In the genomic region with DNA sequence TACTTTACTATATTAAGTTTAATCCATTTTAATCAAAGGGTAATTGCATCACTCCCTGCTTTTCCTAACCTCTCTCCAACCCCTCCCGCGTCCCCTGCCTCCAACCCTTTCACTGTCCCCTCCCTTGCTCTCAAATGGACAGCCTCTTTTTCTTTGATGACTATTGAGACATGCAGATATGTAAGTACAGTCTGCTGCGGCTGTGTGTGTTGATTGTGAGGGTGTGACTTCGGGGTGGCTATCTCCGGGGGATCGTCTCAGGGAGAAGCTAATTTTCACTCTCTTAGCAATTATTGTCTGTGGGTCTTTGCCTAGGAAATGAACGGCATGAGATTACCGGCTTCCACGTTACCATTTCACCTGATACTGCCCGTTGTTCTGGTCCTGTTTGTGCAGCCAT, we compare ENCODE assay signal across 15 mouse cellular contexts. TPM values are rescaled to one million over a fixed set of nuclear protein-coding genes. Genes with fewer than 3 reads are reported as not detected.
"Had no signal": no experiment of that assay in that cellular context is flagged by ENCODE, and none has a peak within 500 bp of the region (broad histone marks: within the 10 kb centered on the region; RNA-seq: fewer than 3 reads in every experiment).

No protein-coding gene starts in this region.

- DNase-seq: lung, postnatal 14 days; right cerebral cortex, adult 18-20 months; right cerebral cortex, postnatal 25 days; thymus, adult 2 months; thymus, postnatal 25 days had no signal

- H3K27me3 ChIP-seq: lung, embryonic 15.5 days; megakaryocyte, embryonic 14.5 days; midbrain, embryonic 12.5 days; neural tube, embryonic 15.5 days had no signal

- H3K4me1 ChIP-seq: lung, embryonic 15.5 days; midbrain, embryonic 12.5 days; neural tube, embryonic 15.5 days had no signal

- H3K27ac ChIP-seq: limb, embryonic 13.5 days; lung, embryonic 15.5 days; macrophage; midbrain, embryonic 12.5 days; neural tube, embryonic 15.5 days had no signal

- H3K4me3 ChIP-seq: limb, embryonic 13.5 days; lung, embryonic 15.5 days; megakaryocyte, embryonic 14.5 days; midbrain, embryonic 12.5 days; neural tube, embryonic 15.5 days had no signal

- H3K36me3 ChIP-seq: limb, embryonic 13.5 days; lung, embryonic 15.5 days; midbrain, embryonic 12.5 days; neural tube, embryonic 15.5 days had no signal

- H3K9me3 ChIP-seq: limb, embryonic 13.5 days; lung, embryonic 15.5 days; megakaryocyte, embryonic 14.5 days; midbrain, embryonic 12.5 days; neural tube, embryonic 15.5 days had no signal

- H3K9ac ChIP-seq: limb, embryonic 13.5 days; lung, embryonic 15.5 days; midbrain, embryonic 12.5 days; neural tube, embryonic 15.5 days had no signal

- ATAC-seq: inflammation-experienced regulatory T-cells, adult 6 months; intestine, postnatal 0 days had no signal

- H3K4me2 ChIP-seq: limb, embryonic 13.5 days; lung, embryonic 15.5 days; midbrain, embryonic 12.5 days; neural tube, embryonic 15.5 days had no signal

RNA-seq across cellular contexts. Expression of a gene that starts 21.0 kb away (rescaled TPM):
- total RNA-seq: left cerebral cortex, postnatal 10 days had no signal
- polyA plus RNA-seq: midbrain, embryonic 16.5 days had no signal

RNA-seq across cellular contexts. Expression of a gene that starts 30.7 kb away (rescaled TPM):
- polyA plus RNA-seq: inflammation-experienced regulatory T-cells, adult 6 months; macrophage had no signal
